Mouse (Mus musculus): ENCODE measurements around the gene Sds.
A peak's percentile ranks its signal among the peaks of the same experiment; 100 is the strongest.

Sds gene

GRCm38 (mm10) chr5:120517552-120517951 lies 41.2 kb downstream of the Sds start:
- DNase-seq, result peak in 1 of 2 experiments; percentile 33

GRCm38 (mm10) chr5:120522649-120523048 lies 46.3 kb downstream of the Sds start:
- DNase-seq, result peak in 1 of 2 experiments; percentile 45

- DNase-seq, result no peak
Observed at GRCm38 (mm10) chr5:120524736-120525135, 48.4 kb downstream of the Sds start.

GRCm38 (mm10) chr5:120525737-120526136 lies 49.4 kb downstream of the Sds start:
- no peak for DNase-seq

GRCm38 (mm10) chr5:120526311-120526710 lies 50.0 kb downstream of the Sds start:
- DNase-seq, result no peak

GRCm38 (mm10) chr5:120527296-120527964 lies 51.1 kb downstream of the Sds start:
- no peak for DNase-seq

GRCm38 (mm10) chr5:120531631-120532030 lies 55.3 kb downstream of the Sds start:
- DNase-seq, result no peak

Measured in kidney, adult 8-10 months (tissue).